Mouse (Mus musculus) c-Kit-negative CD71-positive TER-119-positive erythroid progenitor cells, embryonic 14.5 days (primary cell): ENCODE results near the gene Chst5.
A peak's percentile ranks its signal among the peaks of the same experiment; 100 is the strongest.
"Not testable (repeated sequence)": the region's sequence is repeated elsewhere in the genome, so short reads cannot be mapped to it uniquely, and the experiment has no call there.

Experiments
- DNase-seq: peaks from one replicate; pipeline ENCODE4 v3.0.0-alpha.2; 2013; ENCODE audit warnings: low read depth, low spot score

Chst5 gene

GRCm38 (mm10) chr8:111875758-111876157, 34.5 kb downstream of the Chst5 start:
- no peak for DNase-seq

GRCm38 (mm10) chr8:111871278-111871677, 39.0 kb downstream of the Chst5 start:
- no peak for DNase-seq

GRCm38 (mm10) chr8:111870379-111870778, 39.9 kb downstream of the Chst5 start:
- no peak for DNase-seq

GRCm38 (mm10) chr8:111868664-111869063, 41.6 kb downstream of the Chst5 start:
- no peak for DNase-seq

GRCm38 (mm10) chr8:111865857-111866256, 44.4 kb downstream of the Chst5 start:
- no peak for DNase-seq

- DNase-seq = no peak
Measured at GRCm38 (mm10) chr8:111865130-111865852, 45.0 kb downstream of the Chst5 start.

GRCm38 (mm10) chr8:111864648-111865047, 45.6 kb downstream of the Chst5 start:
- no peak for DNase-seq

GRCm38 (mm10) chr8:111863280-111863679, 47.0 kb downstream of the Chst5 start:
- DNase-seq = no peak

- no peak for DNase-seq
Measured at GRCm38 (mm10) chr8:111855977-111856376, 54.3 kb downstream of the Chst5 start.

- peak; percentile 92 for DNase-seq
Measured at GRCm38 (mm10) chr8:111853861-111854501, 56.3 kb downstream of the Chst5 start, which contains the start of gene Cfdp1. Gene Cfdp1 (minus strand): TSS chr8:111854291.

GRCm38 (mm10) chr8:111853219-111853618, 57.0 kb downstream of the Chst5 start:
- DNase-seq = not testable (repeated sequence)

- DNase-seq = no peak
Measured at GRCm38 (mm10) chr8:111846746-111847145, 63.5 kb downstream of the Chst5 start.
